Mouse (Mus musculus) urinary bladder, adult 2 months (tissue): ENCODE results near the gene Zbtb20. TPM values are rescaled to one million over a fixed set of nuclear protein-coding genes. Genes with fewer than 3 reads are reported as not detected.

Source experiments
- DNase-seq: peaks from one replicate; pipeline ENCODE4 v3.0.0; 2022; ENCODE audit warnings: low spot score
- polyA plus RNA-seq: library from polyadenylated mRNA; depleted of rRNA; stranded (reverse); fragments of >200 nt; gene quantifications from 2 replicates; pipeline ENCODE4 v1.2.3, GENCODE M21; 2012

The Zbtb20 gene
- polyA plus RNA-seq, 1 experiment: 12.5 TPM

DNA sequence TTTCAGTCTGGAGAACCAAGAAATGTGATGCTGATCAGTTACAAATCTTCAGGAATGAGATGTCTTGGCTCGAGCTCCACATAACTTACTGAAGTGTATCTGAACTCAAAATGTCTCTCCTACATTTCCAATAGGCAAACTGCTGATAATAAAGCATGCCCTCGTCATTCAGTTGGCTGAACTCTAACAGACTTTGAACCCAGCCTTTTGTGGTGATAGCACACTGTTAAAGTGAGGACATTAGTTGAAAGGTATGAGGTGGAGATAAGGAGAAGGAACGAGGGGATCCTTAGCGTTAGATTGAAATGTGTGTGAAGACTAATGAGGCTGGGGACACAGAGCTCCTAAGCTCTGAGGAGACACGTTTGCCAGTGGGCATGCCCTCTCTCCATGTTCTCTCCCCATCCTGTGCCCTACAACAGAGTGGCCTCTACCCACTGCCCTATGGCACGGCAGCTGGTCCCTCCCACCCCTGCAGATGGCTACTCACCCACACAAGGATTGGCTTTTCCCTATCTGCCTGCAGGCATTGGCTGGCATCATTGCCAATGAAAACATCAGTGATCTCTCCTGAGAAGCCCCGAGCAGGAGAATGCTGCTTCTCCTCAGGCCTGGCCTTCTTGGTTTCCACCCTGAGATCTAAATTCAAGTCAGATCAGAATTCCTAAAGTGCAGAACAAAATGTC, 721.8 kb downstream of the Zbtb20 start:
- no peak for DNase-seq

- DNase-seq: no peak
These were observed 724.0 kb downstream of the Zbtb20 start for GRCm38 (mm10) chr16:43599707-43600106.

DNA sequence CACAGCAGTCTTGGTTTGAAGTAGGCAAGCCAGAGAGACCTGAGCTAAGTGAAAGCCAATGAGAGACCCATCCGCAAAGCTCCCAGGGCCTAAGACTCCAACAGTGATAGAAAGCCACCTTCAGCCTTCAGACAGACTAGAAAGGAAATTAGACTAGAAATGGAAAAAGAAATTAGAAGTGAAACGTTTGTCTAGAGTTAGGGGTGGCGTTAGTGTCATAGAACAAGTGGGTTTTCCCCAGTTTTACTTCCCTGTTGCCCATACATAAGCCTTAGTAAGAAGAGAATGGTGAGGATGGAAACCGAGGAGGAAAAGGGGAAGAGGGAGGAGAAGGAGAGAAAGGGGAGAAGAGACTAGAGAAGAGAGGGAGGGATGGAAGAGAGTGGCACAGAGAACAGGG, 726.9 kb downstream of the Zbtb20 start:
- DNase-seq: no peak

GRCm38 (mm10) chr16:43603591-43604141, 728.0 kb downstream of the Zbtb20 start:
- no peak for DNase-seq

DNA sequence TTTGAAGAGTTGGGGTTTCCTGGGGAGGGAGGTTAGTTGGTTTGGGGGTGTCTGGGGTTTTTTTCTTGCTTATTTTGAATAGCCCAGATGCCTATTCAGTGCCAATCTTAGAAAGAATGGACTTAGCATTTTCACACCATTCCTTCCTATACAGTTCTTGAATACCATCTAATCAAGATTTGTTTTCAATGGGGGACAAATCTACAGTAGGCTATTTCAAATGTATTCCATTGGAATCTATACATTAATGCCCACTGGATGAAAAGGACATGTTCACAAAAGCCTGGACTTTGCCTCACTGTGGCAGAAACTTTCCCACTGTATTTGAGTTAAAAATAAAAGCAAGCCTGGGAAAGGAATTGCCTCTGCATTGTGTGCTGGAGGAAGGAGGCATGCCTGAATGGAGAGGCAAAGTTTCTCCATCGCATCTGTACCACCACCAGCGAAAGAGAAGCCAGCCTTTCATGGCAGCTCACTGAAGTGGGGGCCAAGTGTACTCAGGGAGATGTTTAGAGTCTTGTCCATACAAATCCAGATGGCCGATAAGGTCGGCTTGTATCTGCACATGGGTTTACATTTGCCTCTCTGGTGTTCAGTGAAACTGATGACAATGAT, 728.8 kb downstream of the Zbtb20 start:
- DNase-seq: no peak

- DNase-seq: no peak
These were observed 731.4 kb downstream of the Zbtb20 start for GRCm38 (mm10) chr16:43607086-43607485.

- DNase-seq: no peak
These were observed 732.4 kb downstream of the Zbtb20 start for GRCm38 (mm10) chr16:43608066-43608465.

DNA sequence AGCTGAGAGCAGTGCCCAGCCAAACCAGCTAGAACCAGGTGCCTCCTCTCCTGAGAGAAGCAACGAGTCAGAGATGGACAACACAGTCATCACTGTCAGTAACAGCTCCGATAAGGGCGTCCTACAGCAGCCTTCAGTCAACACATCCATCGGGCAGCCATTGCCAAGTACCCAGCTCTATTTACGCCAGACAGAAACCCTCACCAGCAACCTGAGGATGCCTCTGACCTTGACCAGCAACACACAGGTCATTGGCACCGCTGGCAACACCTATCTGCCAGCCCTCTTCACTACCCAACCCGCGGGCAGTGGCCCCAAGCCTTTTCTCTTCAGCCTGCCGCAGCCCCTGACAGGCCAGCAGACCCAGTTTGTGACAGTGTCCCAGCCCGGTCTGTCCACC, 734.7 kb downstream of the Zbtb20 start:
- DNase-seq: no peak

GRCm38 (mm10) chr16:43616348-43616747, 740.7 kb downstream of the Zbtb20 start:
- DNase-seq: no peak

- no peak for DNase-seq
These were observed 741.7 kb downstream of the Zbtb20 start for GRCm38 (mm10) chr16:43617346-43617745.

GRCm38 (mm10) chr16:43618286-43618685, 742.6 kb downstream of the Zbtb20 start:
- DNase-seq: no peak

DNA sequence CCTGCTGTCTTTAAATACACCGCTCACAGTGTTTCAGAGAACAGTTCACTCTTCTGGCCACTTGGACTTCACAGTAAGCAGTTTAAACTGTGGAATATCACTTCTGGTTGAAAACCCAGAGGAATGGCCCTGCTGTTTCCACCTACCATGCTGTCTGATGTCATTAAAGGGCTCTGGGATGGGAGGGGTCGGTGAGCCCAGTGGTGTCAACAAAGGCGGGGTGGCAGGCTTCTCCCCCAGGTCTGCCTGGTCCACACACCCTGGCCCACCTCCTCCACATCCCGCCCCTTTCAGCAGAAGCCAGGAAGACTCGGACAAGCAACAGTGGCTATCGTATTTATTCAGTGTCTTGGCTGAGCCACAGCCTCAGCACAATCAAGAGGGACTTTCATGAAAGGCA, 743.6 kb downstream of the Zbtb20 start:
- DNase-seq: no peak

GRCm38 (mm10) chr16:43620359-43620758, 744.7 kb downstream of the Zbtb20 start:
- no peak for DNase-seq

- DNase-seq: no peak
These were observed 747.8 kb downstream of the Zbtb20 start for GRCm38 (mm10) chr16:43623315-43624000.

- no peak for DNase-seq
These were observed 749.2 kb downstream of the Zbtb20 start for GRCm38 (mm10) chr16:43624876-43625275.

DNA sequence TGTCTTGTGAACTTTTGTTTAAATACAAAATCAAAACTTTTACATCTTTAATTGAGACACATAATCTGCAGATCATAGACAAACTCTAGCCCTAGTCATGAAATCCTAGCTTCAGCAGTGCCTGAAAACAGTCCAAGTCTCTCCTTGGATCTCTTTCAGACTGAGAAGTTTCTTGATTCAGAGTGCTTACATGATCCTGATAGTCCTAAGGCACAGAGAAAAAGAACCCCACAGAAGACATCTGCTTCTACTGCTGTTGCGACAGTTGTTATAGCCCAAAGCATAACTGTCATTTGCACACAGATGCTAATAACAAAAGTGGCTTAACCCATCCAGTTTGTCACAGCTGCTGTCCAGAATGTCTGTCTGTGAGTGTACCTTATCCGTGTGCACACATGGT, 749.6 kb downstream of the Zbtb20 start:
- DNase-seq: no peak

DNA sequence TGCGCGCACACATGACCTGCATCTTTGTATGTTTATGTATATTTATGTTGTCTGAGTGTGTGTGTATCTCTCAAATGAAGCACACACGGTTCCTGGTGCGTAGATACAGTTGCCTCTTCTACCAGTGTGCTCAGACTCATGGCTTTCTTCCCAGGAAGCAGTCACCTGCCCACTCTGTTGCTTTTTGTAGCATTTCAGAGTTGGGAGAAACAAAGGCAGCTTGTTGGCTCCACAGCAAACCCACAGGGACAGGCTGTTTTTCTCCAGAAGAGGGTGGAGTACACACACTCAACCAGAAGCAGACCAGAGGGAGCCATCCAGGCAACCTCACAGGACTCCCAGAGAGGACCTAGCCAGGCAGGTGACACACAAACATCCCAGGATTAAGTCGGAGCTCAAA, 750.3 kb downstream of the Zbtb20 start:
- DNase-seq: no peak

GRCm38 (mm10) chr16:43628662-43629061, 753.0 kb downstream of the Zbtb20 start:
- no peak for DNase-seq

DNA sequence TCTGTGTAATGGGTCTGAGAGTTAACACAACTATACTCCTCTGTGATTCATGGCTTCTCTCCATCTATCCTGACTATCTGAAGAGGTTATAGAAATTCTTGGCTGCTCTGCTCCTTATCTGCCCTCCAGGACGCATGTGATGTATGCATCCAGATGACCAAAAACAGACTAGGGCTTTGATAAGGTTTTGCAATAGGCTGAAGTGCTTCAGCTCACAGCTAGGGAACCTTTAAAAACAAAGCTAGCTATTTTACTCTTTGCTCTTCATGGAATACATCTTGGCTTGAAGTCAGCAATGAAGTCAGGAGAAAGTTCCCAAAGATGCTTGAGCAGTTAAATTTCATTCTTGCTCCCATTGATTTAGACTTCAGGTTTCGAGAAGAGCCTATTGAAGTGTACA, 756.1 kb downstream of the Zbtb20 start:
- no peak for DNase-seq

DNA sequence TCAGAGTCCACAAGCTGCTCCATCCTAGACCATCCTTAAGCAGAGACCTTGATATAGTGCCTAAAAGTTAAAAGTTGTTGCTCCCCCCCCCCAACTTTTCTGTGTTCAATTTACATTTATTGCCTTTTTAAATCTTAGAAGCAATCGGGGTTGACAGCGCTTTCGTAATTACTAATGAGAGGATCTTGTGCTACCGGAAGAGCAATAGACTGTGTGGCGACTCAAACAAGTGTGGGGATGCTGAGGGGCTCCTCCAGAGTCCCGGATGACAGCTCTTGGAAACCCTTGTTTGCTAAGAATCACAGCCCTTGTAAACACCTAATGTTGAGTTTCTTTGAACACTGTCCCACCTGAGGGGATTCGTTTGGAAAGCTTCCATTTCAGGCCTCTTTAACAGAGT, 758.4 kb downstream of the Zbtb20 start:
- DNase-seq: no peak

GRCm38 (mm10) chr16:43637241-43637640, 761.6 kb downstream of the Zbtb20 start:
- no peak for DNase-seq

- DNase-seq: no peak
These were observed 762.8 kb downstream of the Zbtb20 start for GRCm38 (mm10) chr16:43638406-43639049.
